In genomic region chr6:105447208-105447607, GRCm38 (mm10) we compare ENCODE assay signal across 29 mouse cellular contexts.
"Had no signal": no experiment of that assay in that cellular context is flagged by ENCODE, and none has a peak within 500 bp of the region (broad histone marks: within the 10 kb centered on the region; RNA-seq: fewer than 3 reads in every experiment).

No protein-coding gene starts in this region.

- H3K9ac ChIP-seq: limb, embryonic 12.5 days; limb, embryonic 13.5 days; limb, embryonic 15.5 days; liver, embryonic 12.5 days; liver, embryonic 13.5 days; liver, embryonic 14.5 days; liver, embryonic 15.5 days; liver, postnatal 0 days; lung, embryonic 14.5 days; lung, embryonic 15.5 days; midbrain, embryonic 12.5 days; midbrain, embryonic 13.5 days; midbrain, embryonic 15.5 days had no signal

- H3K4me2 ChIP-seq: limb, embryonic 12.5 days; limb, embryonic 13.5 days; limb, embryonic 15.5 days; liver, embryonic 11.5 days; liver, embryonic 12.5 days; liver, embryonic 13.5 days; liver, embryonic 15.5 days; lung, embryonic 14.5 days; lung, embryonic 15.5 days; midbrain, embryonic 11.5 days; midbrain, embryonic 12.5 days; midbrain, embryonic 13.5 days; midbrain, embryonic 15.5 days had no signal

- H3K27me3 ChIP-seq: limb, embryonic 12.5 days; limb, embryonic 13.5 days; limb, embryonic 15.5 days; liver, embryonic 12.5 days; liver, embryonic 13.5 days; liver, embryonic 15.5 days; lung, embryonic 15.5 days; megakaryocyte, embryonic 14.5 days; midbrain, embryonic 12.5 days; midbrain, embryonic 13.5 days; midbrain, embryonic 15.5 days had no signal

- H3K9me3 ChIP-seq: limb, embryonic 10.5 days; limb, embryonic 12.5 days; limb, embryonic 13.5 days; limb, embryonic 15.5 days; liver, embryonic 12.5 days; liver, embryonic 13.5 days; liver, embryonic 15.5 days; lung, embryonic 15.5 days; megakaryocyte, embryonic 14.5 days; midbrain, embryonic 10.5 days; midbrain, embryonic 12.5 days; midbrain, embryonic 13.5 days; midbrain, embryonic 15.5 days had no signal

- H3K4me1 ChIP-seq: limb, embryonic 10.5 days; limb, embryonic 12.5 days; limb, embryonic 13.5 days; limb, embryonic 15.5 days; liver, embryonic 12.5 days; liver, embryonic 13.5 days; liver, embryonic 15.5 days; lung, embryonic 15.5 days; megakaryocyte, embryonic 14.5 days; midbrain, embryonic 10.5 days; midbrain, embryonic 12.5 days; midbrain, embryonic 13.5 days; midbrain, embryonic 15.5 days had no signal

- H3K4me3 ChIP-seq: limb, embryonic 10.5 days; limb, embryonic 12.5 days; limb, embryonic 13.5 days; limb, embryonic 15.5 days; liver, embryonic 12.5 days; liver, embryonic 13.5 days; liver, embryonic 15.5 days; lung, embryonic 15.5 days; megakaryocyte, embryonic 14.5 days; midbrain, embryonic 10.5 days; midbrain, embryonic 12.5 days; midbrain, embryonic 13.5 days; midbrain, embryonic 15.5 days; myocyte had no signal

- H3K27ac ChIP-seq: limb, embryonic 10.5 days; limb, embryonic 12.5 days; limb, embryonic 13.5 days; limb, embryonic 15.5 days; liver, embryonic 12.5 days; liver, embryonic 13.5 days; liver, embryonic 14.5 days; liver, embryonic 15.5 days; lung, embryonic 15.5 days; macrophage; midbrain, embryonic 10.5 days; midbrain, embryonic 12.5 days; midbrain, embryonic 13.5 days; midbrain, embryonic 15.5 days had no signal

- H3K36me3 ChIP-seq: limb, embryonic 10.5 days; limb, embryonic 12.5 days; limb, embryonic 13.5 days; limb, embryonic 15.5 days; liver, embryonic 12.5 days; liver, embryonic 13.5 days; liver, embryonic 15.5 days; lung, embryonic 15.5 days; midbrain, embryonic 10.5 days; midbrain, embryonic 12.5 days; midbrain, embryonic 13.5 days; midbrain, embryonic 15.5 days had no signal

- DNase-seq: left cerebral cortex, postnatal 4 days; liver; liver, embryonic 13.5 days; liver, postnatal 0 days; lung, adult 18-20 months; lung, adult 2 months; lung, embryonic 14.5 days; lung, postnatal 10 days; lung, postnatal 14 days; lung, postnatal 36 days; lung, postnatal 4 days; midbrain, embryonic 14.5 days had no signal
